Mouse (Mus musculus) heart, embryonic 11.5 days (tissue): ENCODE measurements around the gene Car14. TPM values are rescaled to one million over a fixed set of nuclear protein-coding genes. Genes with fewer than 3 reads are reported as not detected.

Experiments used
- polyA plus RNA-seq: library from polyadenylated mRNA; unstranded; fragments of >200 nt; fragmentation: Nextera tagmentation; extraction: Ambion mirVana; gene quantifications from 2 replicates; pipeline ENCODE4 v1.2.1, GENCODE M21; 2014

The Car14 gene
- polyA plus RNA-seq, 1 experiment from 2014 or later = 39.0 TPM

Other genes starting within 250 kb of the Car14 start
- 46.3 and 49.8 TPM in 2 replicates for gene Mcl1, start 245.9 kb downstream of the Car14 start, polyA plus RNA-seq
- gene Adamtsl4, start 216.8 kb downstream of the Car14 start, polyA plus RNA-seq = 3.5 and 5.1 TPM in 2 replicates
- 85.0 and 86.7 TPM in 2 replicates for gene Ecm1, start 165.1 kb downstream of the Car14 start, polyA plus RNA-seq
- gene Tars2, start 144.5 kb downstream of the Car14 start, polyA plus RNA-seq = 42.2 and 46.1 TPM in 2 replicates
- 20.5 and 25.0 TPM in 2 replicates for gene Rprd2, start 85.8 kb downstream of the Car14 start, polyA plus RNA-seq
- gene Prpf3, start 48.8 kb downstream of the Car14 start, polyA plus RNA-seq = 40.5 and 40.6 TPM in 2 replicates
- gene Mrps21, start 33.2 kb downstream of the Car14 start, polyA plus RNA-seq = 386 and 410 TPM in 2 replicates
- 5.9 and 7.1 TPM in 2 replicates for gene Ciart, start 22.4 kb downstream of the Car14 start, polyA plus RNA-seq
- gene BC028528, start 12.7 kb downstream of the Car14 start, polyA plus RNA-seq = 29.3 and 29.5 TPM in 2 replicates
- gene Aph1a, start 10.7 kb downstream of the Car14 start, polyA plus RNA-seq = 25.9 and 42.4 TPM in 2 replicates
- 71.0 and 88.5 TPM in 2 replicates for gene Anp32e, start 24.6 kb upstream of the Car14 start, polyA plus RNA-seq
- 69.5 and 82.2 TPM in 2 replicates for gene Plekho1, start 91.3 kb upstream of the Car14 start, polyA plus RNA-seq
- 20.4 and 23.9 TPM in 2 replicates for gene Vps45, start 153.8 kb upstream of the Car14 start, polyA plus RNA-seq
- 8.7 and 9.3 TPM in 2 replicates for gene Otud7b, start 199.8 kb upstream of the Car14 start, polyA plus RNA-seq